Mouse (Mus musculus): ENCODE results near the gene Gm13757. TPM values are rescaled to one million over a fixed set of nuclear protein-coding genes. Genes with fewer than 3 reads are reported as not detected.
"Not testable (repeated sequence)": the region's sequence is repeated elsewhere in the genome, so short reads cannot be mapped to it uniquely, and the experiment has no call there.

The Gm13757 gene
- not detected in 2 replicates for polyA plus RNA-seq (2015; fragmentation: Nextera tagmentation; extraction: Ambion mirVana)

DNA sequence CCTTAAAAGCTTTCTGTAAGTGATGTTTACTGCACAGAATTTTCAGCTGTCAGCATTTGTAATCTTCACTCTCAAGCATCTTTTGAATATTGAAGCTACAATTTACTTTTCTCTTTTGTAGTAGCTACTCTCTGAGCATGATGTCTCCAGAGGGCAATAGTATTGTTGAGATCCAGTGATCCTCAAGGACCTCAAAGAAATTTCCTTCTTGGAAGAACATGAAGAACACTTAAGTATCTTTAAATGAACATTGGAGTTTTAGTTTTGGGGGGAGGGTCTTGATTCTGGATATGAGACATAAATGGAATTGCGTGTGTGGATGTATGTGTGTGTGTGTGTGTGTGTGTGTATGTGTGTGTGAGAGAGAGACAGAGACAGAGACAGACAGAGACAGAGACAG lies at the start of gene Gm13757:
TSS of gene Gm13757 (minus strand) at position 101 of the 400 bp plus-strand sequence.
- no peaks in the 10 kb centered on the region for H3K36me3 ChIP-seq
- no peak within 1 kb of the TSS for H3K9ac ChIP-seq
- no peaks in the 10 kb centered on the region for H3K9me3 ChIP-seq
- H3K4me3 ChIP-seq (replicated peaks), result no peak within 1 kb of the TSS
- no peak within 1 kb of the TSS for H3K27ac ChIP-seq
- 79% methylated on average over 1 of the region's 1 CpGs for WGBS
- no peaks in the 10 kb centered on the region for H3K4me1 ChIP-seq
- no peak within 1 kb of the TSS for H3K4me2 ChIP-seq
- ATAC-seq (ENCODE audit: insufficient read depth, low FRiP score, low read depth), result no peak
- H3K27me3 ChIP-seq (replicated peaks), result no peaks in the 10 kb centered on the region

DNA sequence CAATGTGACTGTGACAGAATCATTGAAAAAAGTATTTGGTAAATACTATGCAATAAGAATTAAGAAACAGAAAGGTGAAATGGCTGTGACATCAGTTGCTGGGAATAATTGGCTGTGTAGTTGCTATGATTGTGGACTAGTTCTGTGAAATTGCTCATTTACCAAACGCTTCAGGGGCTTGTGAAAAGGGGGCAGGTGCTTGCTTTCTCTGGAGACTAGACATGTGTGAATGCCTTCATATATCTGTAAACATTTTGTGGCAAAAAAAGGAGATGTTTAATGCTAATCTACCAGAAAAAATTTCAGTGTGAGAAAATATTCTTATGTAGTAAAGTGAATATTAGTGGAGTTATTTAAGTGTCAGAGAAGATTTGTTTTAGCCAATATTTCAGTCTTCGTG lies 44.1 kb upstream of the Gm13757 start, which contains the start of gene Olfr1185-ps1:
TSS of gene Olfr1185-ps1 (plus strand) at position 301 of the 400 bp plus-strand sequence.
- Histone ChIP-seq H3K9me3 (no peaks in the 10 kb centered on the region), H3K9ac (no peak within 1 kb of the TSS), H3K27me3 (replicated peaks) (no peaks in the 10 kb centered on the region), H3K36me3 (no peaks in the 10 kb centered on the region), H3K4me2 (no peak within 1 kb of the TSS), H3K27ac (no peak within 1 kb of the TSS), H3K4me3 (replicated peaks) (no peak within 1 kb of the TSS), H3K4me1 (no peaks in the 10 kb centered on the region)
- ATAC-seq (ENCODE audit: insufficient read depth, low FRiP score, low read depth), result no peak
- 67% methylated on average over 2 of the region's 2 CpGs for WGBS

DNA sequence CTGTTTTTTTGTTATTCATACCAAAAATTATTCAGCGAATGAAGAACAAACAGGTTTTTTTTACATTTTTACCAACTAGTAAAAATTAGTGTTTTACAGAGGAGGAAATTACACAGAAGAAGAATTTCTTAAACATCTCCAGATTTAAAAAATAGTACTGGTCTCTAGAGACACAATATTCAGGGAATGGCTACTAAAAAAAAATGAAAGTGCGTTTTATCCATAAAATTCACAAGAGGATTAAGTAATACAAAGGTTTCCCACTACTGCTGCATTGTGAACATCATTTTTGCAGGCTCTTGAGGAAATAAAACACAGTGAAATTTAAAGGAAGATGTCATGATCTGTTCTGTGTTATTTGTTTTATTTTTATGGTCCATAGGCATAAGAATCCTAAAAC lies 34.4 kb upstream of the Gm13757 start, which contains the start of gene Olfr1184:
TSS of gene Olfr1184 (plus strand) at position 301 of the 400 bp plus-strand sequence.
- WGBS, result 80% methylated on average over 2 of the region's 2 CpGs

DNA sequence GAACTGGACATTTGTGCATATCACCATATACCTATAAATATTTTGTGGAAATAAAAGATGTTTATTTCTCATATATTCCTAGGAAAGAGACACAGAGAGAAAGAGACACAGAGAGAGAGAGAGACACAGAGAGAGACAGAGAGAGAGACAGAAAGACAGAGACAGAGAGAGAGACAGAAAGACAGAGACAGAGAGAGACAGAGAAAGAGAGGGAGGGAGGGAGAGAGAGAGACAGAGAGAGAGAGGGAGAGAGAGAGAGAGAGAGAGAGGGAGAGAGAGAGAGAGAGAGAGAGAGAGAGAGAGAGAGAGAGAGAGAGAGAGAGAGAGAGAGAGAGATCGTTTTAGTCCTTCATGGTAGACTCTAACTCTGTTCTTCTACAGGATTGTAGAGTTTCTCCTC lies 5.6 kb upstream of the Gm13757 start, which contains the start of gene Olfr1183:
TSS of gene Olfr1183 (plus strand) at position 301 of the 400 bp plus-strand sequence.
- not testable (repeated sequence) for H3K9me3 ChIP-seq; H3K4me2 ChIP-seq; H3K4me3 ChIP-seq (replicated peaks); H3K36me3 ChIP-seq; ATAC-seq (ENCODE audit: insufficient read depth, low FRiP score, low read depth); H3K9ac ChIP-seq; H3K27ac ChIP-seq; H3K27me3 ChIP-seq (replicated peaks); H3K4me1 ChIP-seq
- 75% methylated on average over 1 of the region's 1 CpGs for WGBS

More for the DNA sequence above, 34.4 kb upstream of the Gm13757 start, which contains the start of gene Olfr1184:
- no peak for ATAC-seq (ENCODE audit: insufficient read depth, low FRiP score, low read depth)
- Histone ChIP-seq H3K9me3 (no peaks in the 10 kb centered on the region), H3K9ac (no peak within 1 kb of the TSS), H3K4me2 (no peak within 1 kb of the TSS), H3K27me3 (replicated peaks) (no peaks in the 10 kb centered on the region), H3K4me1 (no peaks in the 10 kb centered on the region), H3K36me3 (no peaks in the 10 kb centered on the region), H3K4me3 (replicated peaks) (no peak within 1 kb of the TSS), H3K27ac (no peak within 1 kb of the TSS)

DNA sequence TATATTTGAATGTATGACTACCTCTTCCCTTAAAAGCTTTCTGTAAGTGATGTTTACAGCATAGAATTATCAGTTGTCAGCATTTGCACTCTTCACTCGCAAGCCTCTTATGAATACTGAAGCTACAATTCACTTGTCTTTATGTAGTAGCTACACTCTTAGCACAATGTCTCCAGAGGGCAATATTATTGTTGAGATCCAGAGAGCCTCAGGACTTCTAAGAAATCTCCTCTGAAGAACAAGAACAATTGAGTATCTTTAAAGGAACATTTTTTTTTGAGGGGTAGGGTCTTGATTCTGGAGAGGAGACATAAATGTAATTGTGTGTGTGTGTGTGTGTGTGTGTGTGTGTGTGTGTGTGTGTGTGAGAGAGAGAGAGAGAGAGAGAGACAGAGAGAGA lies 22.9 kb downstream of the Gm13757 start, which contains the start of gene Olfr1181:
TSS of gene Olfr1181 (minus strand) at position 101 of the 400 bp plus-strand sequence.
- no peak within 1 kb of the TSS for H3K4me2 ChIP-seq
- no peak within 1 kb of the TSS for H3K9ac ChIP-seq
- no peak for ATAC-seq (ENCODE audit: insufficient read depth, low FRiP score, low read depth)
- H3K9me3 ChIP-seq, result no peaks in the 10 kb centered on the region
- H3K27ac ChIP-seq, result no peak within 1 kb of the TSS
- no peaks in the 10 kb centered on the region for H3K27me3 ChIP-seq (replicated peaks)
- no peaks in the 10 kb centered on the region for H3K4me1 ChIP-seq
- WGBS, result 71% methylated on average over 1 of the region's 1 CpGs
- no peak within 1 kb of the TSS for H3K4me3 ChIP-seq (replicated peaks)
- no peaks in the 10 kb centered on the region for H3K36me3 ChIP-seq

DNA sequence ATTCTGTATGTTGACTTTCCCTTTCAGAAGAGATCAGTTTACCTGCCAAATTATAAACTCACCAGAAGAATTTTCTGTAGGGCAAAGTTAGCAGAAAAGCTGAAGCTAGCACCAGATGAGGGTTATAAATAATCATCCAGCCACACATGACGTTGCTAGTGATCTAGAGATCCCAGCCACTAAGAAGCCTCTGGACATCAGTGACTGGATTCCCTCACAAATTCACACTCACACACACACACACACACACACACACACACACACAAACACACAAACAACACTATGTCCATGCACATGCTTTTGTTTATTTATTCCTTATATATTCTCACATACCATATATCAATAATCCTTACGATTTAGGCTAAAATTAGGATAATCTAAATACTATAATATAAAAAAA lies 29.9 kb downstream of the Gm13757 start, which contains the start of gene Olfr1180:
TSS of gene Olfr1180 (minus strand) at position 101 of the 400 bp plus-strand sequence.
- Histone ChIP-seq H3K36me3 (no peaks in the 10 kb centered on the region), H3K4me3 (replicated peaks) (no peak within 1 kb of the TSS), H3K9ac (no peak within 1 kb of the TSS), H3K9me3 (no peaks in the 10 kb centered on the region), H3K4me2 (no peak within 1 kb of the TSS), H3K27me3 (replicated peaks) (no peaks in the 10 kb centered on the region), H3K27ac (no peak within 1 kb of the TSS), H3K4me1 (no peaks in the 10 kb centered on the region)
- no peak for ATAC-seq (ENCODE audit: insufficient read depth, low FRiP score, low read depth)
- WGBS, result 62% methylated on average over 2 of the region's 2 CpGs

DNA sequence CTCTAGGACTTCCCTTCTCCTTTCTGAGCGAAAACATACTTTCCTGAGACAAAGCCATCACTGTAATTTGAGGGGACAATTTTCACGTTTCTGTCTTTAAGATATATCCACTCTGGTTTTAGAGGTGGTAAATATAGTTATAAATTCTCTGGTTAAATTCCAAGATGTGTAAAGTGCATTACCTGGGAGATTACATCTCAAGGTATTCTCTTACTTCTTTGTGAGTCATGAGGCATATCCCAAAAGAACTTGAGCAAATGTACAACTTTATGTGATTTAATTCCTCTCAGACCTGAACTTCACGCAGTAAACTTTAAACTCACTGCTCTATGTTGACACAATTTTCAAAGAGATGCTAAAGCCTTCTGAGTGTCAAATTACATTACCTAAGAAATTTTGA lies 42.6 kb downstream of the Gm13757 start, which contains the start of gene Olfr1179:
TSS of gene Olfr1179 (minus strand) at position 101 of the 400 bp plus-strand sequence.
- Histone ChIP-seq H3K4me3 (replicated peaks) (no peak within 1 kb of the TSS), H3K36me3 (no peaks in the 10 kb centered on the region), H3K27ac (no peak within 1 kb of the TSS), H3K4me2 (no peak within 1 kb of the TSS), H3K27me3 (replicated peaks) (no peaks in the 10 kb centered on the region), H3K9me3 (no peaks in the 10 kb centered on the region), H3K9ac (no peak within 1 kb of the TSS), H3K4me1 (no peaks in the 10 kb centered on the region)
- WGBS, result 81% methylated on average over 3 of the region's 3 CpGs
- ATAC-seq (ENCODE audit: insufficient read depth, low FRiP score, low read depth), result no peak

Other genes starting within 250 kb of the Gm13757 start
- not detected in 2 replicates for gene Olfr1170, start 220.8 kb downstream of the Gm13757 start, polyA plus RNA-seq (2015; fragmentation: Nextera tagmentation; extraction: Ambion mirVana)
- not detected in 2 replicates for gene Olfr1173, start 169.3 kb downstream of the Gm13757 start, polyA plus RNA-seq (2015; fragmentation: Nextera tagmentation; extraction: Ambion mirVana)
- not detected in 2 replicates for gene Olfr1174-ps, start 134.0 kb downstream of the Gm13757 start, polyA plus RNA-seq (2015; fragmentation: Nextera tagmentation; extraction: Ambion mirVana)
- not detected in 2 replicates for gene Olfr1175-ps, start 121.9 kb downstream of the Gm13757 start, polyA plus RNA-seq (2015; fragmentation: Nextera tagmentation; extraction: Ambion mirVana)
- not detected in 2 replicates for gene Olfr1176, start 112.4 kb downstream of the Gm13757 start, polyA plus RNA-seq (2015; fragmentation: Nextera tagmentation; extraction: Ambion mirVana)
- not detected in 2 replicates for gene Olfr1177-ps, start 102.6 kb downstream of the Gm13757 start, polyA plus RNA-seq (2015; fragmentation: Nextera tagmentation; extraction: Ambion mirVana)
- gene Olfr1178, start 62.1 kb downstream of the Gm13757 start, polyA plus RNA-seq (2015; fragmentation: Nextera tagmentation; extraction: Ambion mirVana), result not detected in 2 replicates
- not detected in 2 replicates for gene Olfr1179, start 42.7 kb downstream of the Gm13757 start, polyA plus RNA-seq (2015; fragmentation: Nextera tagmentation; extraction: Ambion mirVana)
- not detected in 2 replicates for gene Olfr1180, start 30.0 kb downstream of the Gm13757 start, polyA plus RNA-seq (2015; fragmentation: Nextera tagmentation; extraction: Ambion mirVana)
- gene Olfr1181, start 23.0 kb downstream of the Gm13757 start, polyA plus RNA-seq (2015; fragmentation: Nextera tagmentation; extraction: Ambion mirVana), result not detected in 2 replicates
- not detected in 2 replicates for gene Olfr1183, start 5.7 kb upstream of the Gm13757 start, polyA plus RNA-seq (2015; fragmentation: Nextera tagmentation; extraction: Ambion mirVana)
- not detected in 2 replicates for gene Olfr1184, start 34.5 kb upstream of the Gm13757 start, polyA plus RNA-seq (2015; fragmentation: Nextera tagmentation; extraction: Ambion mirVana)
- gene Olfr1185-ps1, start 44.2 kb upstream of the Gm13757 start, polyA plus RNA-seq (2015; fragmentation: Nextera tagmentation; extraction: Ambion mirVana), result not detected in 2 replicates
- not detected in 2 replicates for gene Olfr1186, start 69.4 kb upstream of the Gm13757 start, polyA plus RNA-seq (2015; fragmentation: Nextera tagmentation; extraction: Ambion mirVana)
- gene Olfr1188, start 107.8 kb upstream of the Gm13757 start, polyA plus RNA-seq (2015; fragmentation: Nextera tagmentation; extraction: Ambion mirVana), result not detected in 2 replicates
- gene Olfr1189, start 137.3 kb upstream of the Gm13757 start, polyA plus RNA-seq (2015; fragmentation: Nextera tagmentation; extraction: Ambion mirVana), result not detected in 2 replicates
- gene Olfr1191-ps1, start 191.4 kb upstream of the Gm13757 start, polyA plus RNA-seq (2015; fragmentation: Nextera tagmentation; extraction: Ambion mirVana), result not detected in 2 replicates
- not detected in 2 replicates for gene Olfr1192-ps1, start 199.4 kb upstream of the Gm13757 start, polyA plus RNA-seq (2015; fragmentation: Nextera tagmentation; extraction: Ambion mirVana)
- gene Olfr1193, start 226.5 kb upstream of the Gm13757 start, polyA plus RNA-seq (2015; fragmentation: Nextera tagmentation; extraction: Ambion mirVana), result not detected in 2 replicates
- gene Olfr1195, start 240.1 kb upstream of the Gm13757 start, polyA plus RNA-seq (2015; fragmentation: Nextera tagmentation; extraction: Ambion mirVana), result not detected in 2 replicates